Mouse (Mus musculus): ENCODE measurements at regions not wholly inside any gene's neighbourhood (a gene's known extent, or its start where the extent isn't known, plus 50 kb on each side); places are given as distances from the start of the nearest gene placed in this dataset.

DNA sequence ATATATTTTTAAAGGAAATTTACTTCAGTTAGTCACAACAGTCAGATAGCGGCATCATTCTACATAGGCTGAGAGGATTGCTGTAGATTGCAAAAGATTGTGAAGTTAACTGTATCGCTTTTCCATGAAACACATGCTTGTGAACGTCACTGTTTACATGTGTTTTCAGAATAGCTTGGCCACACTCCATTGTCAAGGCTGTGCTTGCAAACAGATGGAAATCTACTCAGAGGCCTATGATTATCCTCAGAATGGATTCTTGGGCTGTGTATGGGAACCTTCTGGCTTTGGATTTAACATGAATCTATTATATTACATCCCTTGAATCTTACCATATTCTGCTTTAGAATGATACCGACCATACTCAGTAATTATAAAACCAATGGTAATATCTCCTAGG lies 690.1 kb downstream of the Ttll7 start:
- no peak for DNase-seq (ENCODE audit: low read depth)

DNA sequence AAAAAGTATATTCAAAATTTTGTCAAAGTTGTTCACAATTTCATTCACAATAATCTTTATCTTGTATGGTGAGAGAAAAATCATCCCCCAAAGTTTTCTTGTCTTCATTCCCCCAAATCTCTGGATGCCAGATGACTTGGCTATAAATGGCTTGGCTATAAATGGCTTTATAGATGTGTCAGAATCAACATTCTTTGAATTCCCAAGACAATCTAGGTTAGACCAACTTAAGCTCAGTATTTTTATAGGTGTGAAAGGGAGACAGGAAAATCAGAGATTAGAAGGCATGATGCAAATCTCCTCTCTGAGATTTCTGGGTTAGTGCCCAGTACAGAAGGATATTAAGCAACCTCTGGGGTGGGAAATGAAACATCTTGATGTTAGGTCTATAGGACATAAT lies 685.4 kb downstream of the Ttll7 start:
- DNase-seq (ENCODE audit: low read depth), result no peak

DNA sequence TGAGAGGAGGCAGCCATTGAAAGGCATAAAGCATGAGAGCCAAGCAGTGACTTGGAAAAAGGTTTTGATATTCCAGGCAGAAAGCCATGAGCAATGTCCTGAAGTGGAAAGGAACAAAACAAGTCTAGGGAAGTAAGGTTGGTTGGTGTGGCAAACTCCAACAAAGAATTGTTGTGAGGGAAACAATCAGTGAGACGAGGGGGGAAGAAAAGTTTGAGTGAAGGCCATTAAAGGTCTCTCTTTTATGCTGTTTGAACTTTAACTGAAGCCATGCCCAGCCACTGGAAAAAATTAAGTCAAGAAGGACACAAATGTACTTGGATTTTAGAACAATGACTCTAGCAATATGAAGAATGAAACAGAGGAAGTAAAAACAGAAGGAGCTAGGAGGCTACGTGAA lies 680.0 kb downstream of the Ttll7 start:
- no peak for DNase-seq (ENCODE audit: low read depth)

DNA sequence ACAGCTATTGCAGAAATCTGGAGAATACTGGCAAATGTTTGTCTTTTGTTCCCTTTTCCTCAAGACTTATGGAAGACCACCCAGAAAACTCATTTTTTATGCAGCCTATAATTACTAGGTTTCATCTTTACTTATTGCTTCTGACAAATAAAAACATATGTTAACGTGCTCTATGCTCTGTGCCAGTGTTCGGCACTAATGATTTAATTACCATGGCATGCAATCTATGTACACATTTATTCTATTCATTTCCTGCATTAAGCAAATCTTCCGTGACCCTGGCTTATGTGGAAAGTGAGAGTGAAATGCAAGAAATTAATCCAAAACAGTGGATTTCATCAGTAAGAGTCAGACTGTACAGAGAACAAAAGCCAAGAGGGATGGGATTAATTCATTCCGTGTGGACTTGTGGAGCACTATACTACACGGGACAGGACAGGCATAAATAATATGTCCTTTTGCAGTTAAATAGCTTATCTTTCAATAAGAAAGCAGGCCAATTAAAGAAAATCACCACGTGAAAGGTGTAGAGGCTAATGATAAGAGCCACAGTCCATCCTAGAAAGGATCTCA lies 679.5 kb downstream of the Ttll7 start:
- DNase-seq (ENCODE audit: low read depth), result no peak

Data from c-Kit-positive CD71-positive TER-119-negative erythroid progenitor cells, embryonic 14.5 days (primary cell).